Mouse (Mus musculus): ENCODE data around the gene Olfr555. TPM values are rescaled to one million over a fixed set of nuclear protein-coding genes. Genes with fewer than 3 reads are reported as not detected.

Olfr555 gene
- polyA plus RNA-seq, 1 experiment from 2014 or later, result not detected

- Histone ChIP-seq H3K4me3 (ENCODE audit: low read depth, low read length) (no peak overlapping the region), H3K4me1 (ENCODE audit: control insufficient read depth, insufficient read depth, low read length) (no peaks in the 10 kb centered on the region), H3K4me2 (ENCODE audit: low read depth, low read length) (no peak overlapping the region), H3K36me3 (ENCODE audit: control insufficient read depth, insufficient read depth, low read length) (0 out of 2 replicates have a peak, but pooled peaks cover 5% of the 10 kb centered on the region), H3K9ac (ENCODE audit: low read depth, low read length) (no peak overlapping the region), H3K27ac (replicated peaks; ENCODE audit: low read depth, low read length) (no peak overlapping the region), H3K9me3 (ENCODE audit: control insufficient read depth, low read length) (no peaks in the 10 kb centered on the region), H3K27me3 (replicated peaks; ENCODE audit: control insufficient read depth, insufficient read depth, low read length) (no peaks in the 10 kb centered on the region)
- WGBS, result 89% methylated on average over 2 of the region's 2 CpGs
- DNase-seq (ENCODE audit: low spot score), result no peak
- no peak for ATAC-seq (ENCODE audit: low read depth)
Observed at GRCm38 (mm10) chr7:102676225-102676624, 17.6 kb downstream of the Olfr555 start.

GRCm38 (mm10) chr7:102681916-102682315 is 23.3 kb downstream of the Olfr555 start:
- no peaks in the 10 kb centered on the region for H3K9me3 ChIP-seq (ENCODE audit: control insufficient read depth, low read length)
- no peak overlapping the region for H3K4me3 ChIP-seq (ENCODE audit: low read depth, low read length)
- no peaks in the 10 kb centered on the region for H3K27me3 ChIP-seq (replicated peaks; ENCODE audit: control insufficient read depth, insufficient read depth, low read length)
- no peaks in the 10 kb centered on the region for H3K4me1 ChIP-seq (ENCODE audit: control insufficient read depth, insufficient read depth, low read length)
- H3K4me2 ChIP-seq (ENCODE audit: low read depth, low read length), result no peak overlapping the region
- DNase-seq (ENCODE audit: low spot score) (no peak), ATAC-seq (ENCODE audit: low read depth) (no peak)
- 0 out of 2 replicates have a peak, but pooled peaks cover 5% of the 10 kb centered on the region for H3K36me3 ChIP-seq (ENCODE audit: control insufficient read depth, insufficient read depth, low read length)
- 79% methylated on average over 1 of the region's 1 CpGs for WGBS
- no peak overlapping the region for H3K9ac ChIP-seq (ENCODE audit: low read depth, low read length)
- no peak overlapping the region for H3K27ac ChIP-seq (replicated peaks; ENCODE audit: low read depth, low read length)

- H3K27ac ChIP-seq (replicated peaks; ENCODE audit: low read depth, low read length), result peak within 1 kb of the TSS; percentile 86
Observed at GRCm38 (mm10) chr7:102686944-102687501, 28.4 kb downstream of the Olfr555 start, which contains the start of gene Trim68. TSS of gene Trim68 (minus strand) at chr7:102687327.

GRCm38 (mm10) chr7:102695358-102696125 is 36.9 kb downstream of the Olfr555 start, which contains the start of gene Olfr557:
TSS of gene Olfr557 (plus strand) at chr7:102695910.
- no peaks in the 10 kb centered on the region for H3K36me3 ChIP-seq (ENCODE audit: control insufficient read depth, insufficient read depth, low read length)
- DNase-seq (ENCODE audit: low spot score) (no peak), ATAC-seq (ENCODE audit: low read depth) (no peak)
- H3K9me3 ChIP-seq (ENCODE audit: control insufficient read depth, low read length), result no peaks in the 10 kb centered on the region
- no peak within 1 kb of the TSS for H3K4me2 ChIP-seq (ENCODE audit: low read depth, low read length)
- no peak within 1 kb of the TSS for H3K4me3 ChIP-seq (ENCODE audit: low read depth, low read length)
- no peak within 1 kb of the TSS for H3K9ac ChIP-seq (ENCODE audit: low read depth, low read length)
- WGBS, result 78% methylated on average over 5 of the region's 5 CpGs
- no peak within 1 kb of the TSS for H3K27ac ChIP-seq (replicated peaks; ENCODE audit: low read depth, low read length)
- no peaks in the 10 kb centered on the region for H3K4me1 ChIP-seq (ENCODE audit: control insufficient read depth, insufficient read depth, low read length)
- H3K27me3 ChIP-seq (replicated peaks; ENCODE audit: control insufficient read depth, insufficient read depth, low read length), result no peaks in the 10 kb centered on the region

More at GRCm38 (mm10) chr7:102686944-102687501, 28.4 kb downstream of the Olfr555 start, which contains the start of gene Trim68:
- peak within 1 kb of the TSS; percentile 69 for H3K4me2 ChIP-seq (ENCODE audit: low read depth, low read length)
- ATAC-seq (ENCODE audit: low read depth), result peak; percentile 100
- DNase-seq (ENCODE audit: low spot score), result peak; percentile 98
- H3K4me1 ChIP-seq (ENCODE audit: control insufficient read depth, insufficient read depth, low read length), result no peaks in the 10 kb centered on the region
- H3K9me3 ChIP-seq (ENCODE audit: control insufficient read depth, low read length), result no peaks in the 10 kb centered on the region
- H3K36me3 ChIP-seq (ENCODE audit: control insufficient read depth, insufficient read depth, low read length), result no peaks in the 10 kb centered on the region
- no peaks in the 10 kb centered on the region for H3K27me3 ChIP-seq (replicated peaks; ENCODE audit: control insufficient read depth, insufficient read depth, low read length)
- WGBS, result under 1% methylated on average over 36 of the region's 40 CpGs
- peak within 1 kb of the TSS; percentile 81 for H3K9ac ChIP-seq (ENCODE audit: low read depth, low read length)
- H3K4me3 ChIP-seq (ENCODE audit: low read depth, low read length), result peak within 1 kb of the TSS; percentile 68

GRCm38 (mm10) chr7:102698461-102698860 is 39.8 kb downstream of the Olfr555 start:
- 86% methylated on average over 7 of the region's 7 CpGs for WGBS
- H3K4me3 ChIP-seq (ENCODE audit: low read depth, low read length), result no peak overlapping the region
- H3K9ac ChIP-seq (ENCODE audit: low read depth, low read length), result no peak overlapping the region

GRCm38 (mm10) chr7:102701915-102702314 is 43.3 kb downstream of the Olfr555 start, which contains the start of gene Olfr558:
TSS of gene Olfr558 (plus strand) at chr7:102702215.
- H3K4me1 ChIP-seq (ENCODE audit: control insufficient read depth, insufficient read depth, low read length), result no peaks in the 10 kb centered on the region

More at GRCm38 (mm10) chr7:102698461-102698860, 39.8 kb downstream of the Olfr555 start:
- Histone ChIP-seq H3K27me3 (replicated peaks; ENCODE audit: control insufficient read depth, insufficient read depth, low read length) (no peaks in the 10 kb centered on the region), H3K4me1 (ENCODE audit: control insufficient read depth, insufficient read depth, low read length) (no peaks in the 10 kb centered on the region), H3K4me2 (ENCODE audit: low read depth, low read length) (no peak overlapping the region), H3K9me3 (ENCODE audit: control insufficient read depth, low read length) (no peaks in the 10 kb centered on the region), H3K36me3 (ENCODE audit: control insufficient read depth, insufficient read depth, low read length) (no peaks in the 10 kb centered on the region), H3K27ac (replicated peaks; ENCODE audit: low read depth, low read length) (no peak overlapping the region)
- no peak for DNase-seq (ENCODE audit: low spot score)
- ATAC-seq (ENCODE audit: low read depth), result no peak

More at GRCm38 (mm10) chr7:102701915-102702314, 43.3 kb downstream of the Olfr555 start, which contains the start of gene Olfr558:
- Histone ChIP-seq H3K27me3 (replicated peaks; ENCODE audit: control insufficient read depth, insufficient read depth, low read length) (no peaks in the 10 kb centered on the region), H3K36me3 (ENCODE audit: control insufficient read depth, insufficient read depth, low read length) (no peaks in the 10 kb centered on the region), H3K4me3 (ENCODE audit: low read depth, low read length) (no peak within 1 kb of the TSS), H3K9me3 (ENCODE audit: control insufficient read depth, low read length) (no peaks in the 10 kb centered on the region), H3K9ac (ENCODE audit: low read depth, low read length) (no peak within 1 kb of the TSS), H3K27ac (replicated peaks; ENCODE audit: low read depth, low read length) (no peak within 1 kb of the TSS), H3K4me2 (ENCODE audit: low read depth, low read length) (no peak within 1 kb of the TSS)
- no peak for ATAC-seq (ENCODE audit: low read depth)
- DNase-seq (ENCODE audit: low spot score), result no peak

Other genes starting within 250 kb of the Olfr555 start
- gene Rrm1, start 217.1 kb upstream of the Olfr555 start, polyA plus RNA-seq (2014; fragmentation: Nextera tagmentation; extraction: Ambion mirVana), result 98.1 and 123 TPM in 2 replicates
- gene Olfr543, start 177.1 kb upstream of the Olfr555 start, polyA plus RNA-seq (2014; fragmentation: Nextera tagmentation; extraction: Ambion mirVana), result 0.31 and 0.97 TPM in 2 replicates
- gene Olfr544, start 170.5 kb upstream of the Olfr555 start, polyA plus RNA-seq (2014; fragmentation: Nextera tagmentation; extraction: Ambion mirVana), result 0.10 and 0.14 TPM in 2 replicates
- not detected in 2 replicates for gene Olfr545, start 159.2 kb upstream of the Olfr555 start, polyA plus RNA-seq (2014; fragmentation: Nextera tagmentation; extraction: Ambion mirVana)
- not detected in 2 replicates for gene Olfr547, start 124.1 kb upstream of the Olfr555 start, polyA plus RNA-seq (2014; fragmentation: Nextera tagmentation; extraction: Ambion mirVana)
- not detected in 2 replicates for gene Olfr548-ps1, start 117.9 kb upstream of the Olfr555 start, polyA plus RNA-seq (2014; fragmentation: Nextera tagmentation; extraction: Ambion mirVana)
- gene Olfr549, start 109.0 kb upstream of the Olfr555 start, polyA plus RNA-seq (2014; fragmentation: Nextera tagmentation; extraction: Ambion mirVana), result not detected in 2 replicates
- gene Trim21, start 93.3 kb upstream of the Olfr555 start, polyA plus RNA-seq (2014; fragmentation: Nextera tagmentation; extraction: Ambion mirVana), result 0.58 and 1.1 TPM in 2 replicates
- gene Olfr550, start 87.4 kb upstream of the Olfr555 start, polyA plus RNA-seq (2014; fragmentation: Nextera tagmentation; extraction: Ambion mirVana), result 0.33 and 0.71 TPM in 2 replicates
- gene Olfr551, start 66.9 kb upstream of the Olfr555 start, polyA plus RNA-seq (2014; fragmentation: Nextera tagmentation; extraction: Ambion mirVana), result 0.03 TPM in 1 of 2 replicates, not detected in the other
- 0.14 TPM in 1 of 2 replicates, not detected in the other for gene Olfr552, start 61.1 kb upstream of the Olfr555 start, polyA plus RNA-seq (2014; fragmentation: Nextera tagmentation; extraction: Ambion mirVana)
- 0.08 TPM in 1 of 2 replicates, not detected in the other for gene Olfr553, start 40.6 kb upstream of the Olfr555 start, polyA plus RNA-seq (2014; fragmentation: Nextera tagmentation; extraction: Ambion mirVana)
- gene Olfr554, start 20.4 kb upstream of the Olfr555 start, polyA plus RNA-seq (2014; fragmentation: Nextera tagmentation; extraction: Ambion mirVana), result not detected in 2 replicates
- gene Olfr556, start 6.1 kb downstream of the Olfr555 start, polyA plus RNA-seq (2014; fragmentation: Nextera tagmentation; extraction: Ambion mirVana), result not detected in 2 replicates
- gene Trim68, start 28.5 kb downstream of the Olfr555 start, polyA plus RNA-seq (2014; fragmentation: Nextera tagmentation; extraction: Ambion mirVana), result 12.6 and 15.4 TPM in 2 replicates
- gene Olfr557, start 37.1 kb downstream of the Olfr555 start, polyA plus RNA-seq (2014; fragmentation: Nextera tagmentation; extraction: Ambion mirVana), result 0.10 and 0.12 TPM in 2 replicates
- 0.75 and 1.4 TPM in 2 replicates for gene Olfr558, start 43.4 kb downstream of the Olfr555 start, polyA plus RNA-seq (2014; fragmentation: Nextera tagmentation; extraction: Ambion mirVana)
- gene Olfr33, start 60.2 kb downstream of the Olfr555 start, polyA plus RNA-seq (2014; fragmentation: Nextera tagmentation; extraction: Ambion mirVana), result not detected in 2 replicates
- gene Olfr559, start 68.7 kb downstream of the Olfr555 start, polyA plus RNA-seq (2014; fragmentation: Nextera tagmentation; extraction: Ambion mirVana), result not detected in 2 replicates
- gene Olfr560, start 100.5 kb downstream of the Olfr555 start, polyA plus RNA-seq (2014; fragmentation: Nextera tagmentation; extraction: Ambion mirVana), result not detected in 2 replicates
- gene Olfr78, start 100.6 kb downstream of the Olfr555 start, polyA plus RNA-seq (2014; fragmentation: Nextera tagmentation; extraction: Ambion mirVana), result 1.0 and 1.5 TPM in 2 replicates
- 0.11 TPM in 1 of 2 replicates, not detected in the other for gene Olfr561, start 112.4 kb downstream of the Olfr555 start, polyA plus RNA-seq (2014; fragmentation: Nextera tagmentation; extraction: Ambion mirVana)
- gene Olfr564, start 144.7 kb downstream of the Olfr555 start, polyA plus RNA-seq (2014; fragmentation: Nextera tagmentation; extraction: Ambion mirVana), result not detected in 2 replicates
- gene Olfr566, start 199.9 kb downstream of the Olfr555 start, polyA plus RNA-seq (2014; fragmentation: Nextera tagmentation; extraction: Ambion mirVana), result 0.14 TPM in 1 of 2 replicates, not detected in the other
- gene Olfr568, start 218.3 kb downstream of the Olfr555 start, polyA plus RNA-seq (2014; fragmentation: Nextera tagmentation; extraction: Ambion mirVana), result not detected in 2 replicates
- gene Olfr569, start 232.1 kb downstream of the Olfr555 start, polyA plus RNA-seq (2014; fragmentation: Nextera tagmentation; extraction: Ambion mirVana), result not detected in 2 replicates
- not detected in 2 replicates for gene Olfr570, start 235.8 kb downstream of the Olfr555 start, polyA plus RNA-seq (2014; fragmentation: Nextera tagmentation; extraction: Ambion mirVana)

Data from embryonic facial prominence, embryonic 14.5 days (tissue).